Mouse (Mus musculus) neural tube, embryonic 15.5 days (tissue): ENCODE results near the gene Fggy. TPM values are rescaled to one million over a fixed set of nuclear protein-coding genes. Genes with fewer than 3 reads are reported as not detected.

ENCODE experiments used
- ATAC-seq: fragments of 200-750 bp; cut with Nextera tagmentation; 2 replicates; pipeline ENCODE4 v1.8.0; 2017; ENCODE audit warnings: mild to moderate bottlenecking, moderate TSS enrichment, moderate library complexity; ENCODE audit not compliant: low FRiP score
- H3K27ac ChIP-seq: fragments of 300-500 bp; sonication (generic); replicated peaks from 2 replicates; pipeline ENCODE4 v1.5.1; 2015; ENCODE audit warnings: mild to moderate bottlenecking, inconsistent platforms
- H3K27me3 ChIP-seq: fragments of 300-500 bp; sonication (generic); replicated peaks from 2 replicates; pipeline ENCODE4 v1.6.1; 2015; ENCODE audit warnings: inconsistent platforms
- H3K36me3 ChIP-seq: fragments of 300-500 bp; sonication (generic); 2 replicates; pipeline ENCODE4 v1.6.1; 2015; ENCODE audit warnings: inconsistent platforms
- H3K4me1 ChIP-seq: fragments of 300-500 bp; sonication (generic); 2 replicates; pipeline ENCODE4 v1.6.1; 2015; ENCODE audit warnings: inconsistent platforms
- H3K4me2 ChIP-seq: fragments of 300-500 bp; sonication (generic); 2 replicates; pipeline ENCODE4 v1.6.1; 2015; ENCODE audit warnings: inconsistent platforms, mild to moderate bottlenecking, moderate library complexity
- H3K4me3 ChIP-seq: fragments of 300-500 bp; sonication (generic); replicated peaks from 2 replicates; pipeline ENCODE4 v1.5.1; 2015; ENCODE audit warnings: mild to moderate bottlenecking, inconsistent platforms
- H3K9ac ChIP-seq: fragments of 300-500 bp; sonication (generic); replicated peaks from 2 replicates; pipeline ENCODE4 v1.6.1; 2015; ENCODE audit warnings: mild to moderate bottlenecking, inconsistent platforms
- H3K9me3 ChIP-seq: fragments of 300-500 bp; sonication (generic); replicated peaks from 2 replicates; pipeline ENCODE4 v1.6.1; 2016; ENCODE audit warnings: inconsistent platforms
- WGBS: fragments of 180-500 bp; shearing (Covaris S2); methylation state at CpG from one replicate; pipeline ENCODE4 v1.1.7; 2015; ENCODE audit warnings: mixed read lengths; 5-methylcytosine and 5-hydroxymethylcytosine counted together
- polyA plus RNA-seq: library from polyadenylated mRNA; unstranded; fragments of >200 nt; fragmentation: Nextera tagmentation; extraction: Ambion mirVana; gene quantifications from 2 replicates; pipeline ENCODE4 v1.2.1, GENCODE M21; 2015

The Fggy gene
- polyA plus RNA-seq, 1 experiment from 2014 or later, result 7.0 TPM

- Histone ChIP-seq H3K27me3 (no peaks in the 10 kb centered on the region), H3K27ac (no peak overlapping the region), H3K4me3 (no peak overlapping the region), H3K36me3 (no peaks in the 10 kb centered on the region), H3K4me2 (no peak overlapping the region), H3K9me3 (no peaks in the 10 kb centered on the region), H3K4me1 (no peaks in the 10 kb centered on the region), H3K9ac (no peak overlapping the region)
- no peak for ATAC-seq
- WGBS, result 17% methylated on average over 5 of the region's 5 CpGs
These were observed 86.7 kb downstream of the Fggy start for GRCm38 (mm10) chr4:95644048-95644447.

DNA sequence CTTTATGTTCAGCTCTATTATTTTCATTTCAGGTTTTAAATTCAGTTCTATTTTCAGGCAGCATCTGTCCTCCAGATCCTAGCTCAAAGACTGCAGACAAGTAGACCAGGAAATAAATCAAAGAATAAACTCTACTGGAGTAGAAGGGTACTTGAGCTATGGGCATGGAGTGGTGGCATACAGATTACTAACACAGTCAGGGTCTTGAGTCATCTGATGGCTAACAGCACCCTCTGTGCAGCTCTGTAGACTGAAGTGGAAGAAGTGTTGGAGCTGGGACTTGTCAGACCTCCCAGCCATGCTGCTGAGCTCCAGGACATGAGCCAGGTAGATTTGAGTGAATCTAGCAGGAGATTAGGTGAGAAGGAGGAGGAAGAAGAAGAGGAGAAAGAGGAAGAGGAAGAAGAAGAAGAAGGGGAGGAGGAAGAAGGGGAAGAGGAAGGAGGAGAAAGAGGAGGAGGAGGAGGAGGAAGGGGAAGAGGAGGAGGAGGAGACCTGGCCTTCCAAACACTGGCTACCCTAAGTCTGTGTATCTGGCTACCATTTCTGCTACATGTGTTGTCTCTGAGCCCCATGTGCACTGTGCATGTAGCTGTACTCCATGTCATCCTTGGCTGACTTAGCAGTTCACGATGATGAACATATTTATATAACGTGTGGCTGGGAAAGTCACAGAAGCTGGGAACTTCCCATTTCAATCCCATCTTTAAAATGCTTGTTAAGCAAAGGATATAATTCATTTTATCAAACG is 91.7 kb downstream of the Fggy start:
- Histone ChIP-seq H3K4me3 (no peak overlapping the region), H3K4me1 (peaks cover 10% of the 10 kb centered on the region), H3K4me2 (no peak overlapping the region), H3K9ac (no peak overlapping the region), H3K27ac (no peak overlapping the region), H3K36me3 (no peaks in the 10 kb centered on the region), H3K9me3 (no peaks in the 10 kb centered on the region), H3K27me3 (no peaks in the 10 kb centered on the region)
- ATAC-seq, result no peak
- 66% methylated on average over 3 of the region's 3 CpGs for WGBS

DNA sequence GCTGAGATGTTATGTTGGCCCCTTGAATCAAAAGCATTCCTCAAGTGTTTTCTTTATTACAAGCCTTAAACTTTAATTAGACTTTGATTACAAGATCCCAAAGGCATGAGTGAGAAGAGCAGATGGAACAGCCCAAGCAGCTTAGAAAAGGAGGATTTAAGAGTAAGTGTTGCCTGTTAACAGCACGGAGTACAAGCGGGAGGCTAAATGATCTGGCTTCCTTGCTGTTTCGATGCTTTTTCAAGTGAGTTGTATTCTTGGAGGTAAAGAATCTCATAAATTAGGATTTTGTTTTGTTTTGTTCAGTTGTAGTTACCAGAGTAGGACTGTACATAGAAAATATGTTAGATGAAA is 92.2 kb downstream of the Fggy start:
- Histone ChIP-seq H3K27ac (no peak overlapping the region), H3K27me3 (no peaks in the 10 kb centered on the region), H3K4me1 (peaks cover 10% of the 10 kb centered on the region), H3K4me2 (no peak overlapping the region), H3K4me3 (no peak overlapping the region), H3K36me3 (no peaks in the 10 kb centered on the region), H3K9me3 (no peaks in the 10 kb centered on the region), H3K9ac (no peak overlapping the region)
- peak; percentile 55; the same call in 1 of the 2 replicates for ATAC-seq
- whole genome bisulfite sequencing, result 81% methylated on average over 3 of the region's 3 CpGs

DNA sequence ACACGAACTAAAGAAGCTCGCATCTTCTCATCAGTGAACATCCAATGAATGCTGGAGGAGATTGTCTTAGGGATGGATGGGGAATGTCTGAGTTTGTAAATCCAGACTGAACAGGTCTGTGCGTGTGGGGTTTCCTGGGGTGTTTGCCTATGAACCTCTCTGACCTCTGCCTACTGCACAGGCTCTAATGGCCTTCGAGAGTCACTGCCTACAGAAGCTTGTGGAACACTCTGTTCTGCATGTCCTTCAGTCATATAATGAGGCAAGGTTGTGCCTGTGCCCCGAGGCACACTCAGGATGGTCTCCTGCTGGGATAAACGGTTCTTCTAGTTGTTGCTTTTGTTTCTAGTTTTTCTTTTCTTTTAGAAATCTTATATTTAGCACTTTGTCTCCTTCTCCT is 92.7 kb downstream of the Fggy start:
- Histone ChIP-seq H3K4me2 (no peak overlapping the region), H3K4me1 (peaks cover 10% of the 10 kb centered on the region), H3K9me3 (no peaks in the 10 kb centered on the region), H3K9ac (no peak overlapping the region), H3K4me3 (no peak overlapping the region), H3K27ac (no peak overlapping the region), H3K27me3 (no peaks in the 10 kb centered on the region), H3K36me3 (no peaks in the 10 kb centered on the region)
- 72% methylated on average over 6 of the region's 6 CpGs for WGBS
- no peak for ATAC-seq

- WGBS, result 42% methylated on average over 6 of the region's 6 CpGs
- Histone ChIP-seq H3K4me1 (peaks cover 10% of the 10 kb centered on the region), H3K36me3 (no peaks in the 10 kb centered on the region), H3K9ac (no peak overlapping the region), H3K27me3 (no peaks in the 10 kb centered on the region), H3K4me3 (no peak overlapping the region), H3K27ac (no peak overlapping the region), H3K9me3 (no peaks in the 10 kb centered on the region), H3K4me2 (no peak overlapping the region)
- no peak for ATAC-seq
These were observed 94.7 kb downstream of the Fggy start for GRCm38 (mm10) chr4:95652044-95652443.

DNA sequence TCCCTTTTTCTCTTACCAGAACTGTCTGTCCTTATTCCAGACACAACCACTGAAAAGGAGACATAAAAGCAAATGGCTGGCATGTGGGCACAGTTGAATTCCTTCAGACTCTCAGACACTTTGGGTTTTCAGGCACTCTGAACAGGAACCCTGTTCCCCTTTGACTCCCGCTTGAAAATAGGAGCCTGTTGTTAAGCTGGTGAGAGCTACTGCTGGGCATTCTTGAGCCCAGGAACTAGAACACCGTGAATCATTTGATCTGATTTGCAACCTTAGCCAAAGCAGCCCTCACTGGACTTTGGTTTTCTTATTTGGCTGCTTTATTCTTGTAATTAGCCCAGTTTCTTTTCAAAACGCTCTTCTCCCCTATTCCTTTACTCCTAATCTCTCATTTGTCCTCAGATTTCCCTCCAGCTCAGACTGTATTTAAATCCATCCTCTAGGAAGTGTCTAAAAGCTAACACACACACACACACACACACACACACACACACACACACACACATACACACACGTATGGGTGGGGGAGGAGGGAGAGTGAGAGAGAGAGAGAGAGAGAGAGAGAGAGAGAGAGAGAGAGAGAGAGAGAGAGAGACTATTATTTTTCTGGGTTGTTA is 96.1 kb downstream of the Fggy start:
- H3K36me3 ChIP-seq, result no peaks in the 10 kb centered on the region
- no peak overlapping the region for H3K4me2 ChIP-seq
- peaks cover 10% of the 10 kb centered on the region for H3K4me1 ChIP-seq
- no peak overlapping the region for H3K27ac ChIP-seq
- 45% methylated on average over 4 of the region's 4 CpGs for WGBS
- no peak overlapping the region for H3K9ac ChIP-seq
- no peak overlapping the region for H3K4me3 ChIP-seq
- ATAC-seq, result no peak
- no peaks in the 10 kb centered on the region for H3K9me3 ChIP-seq
- H3K27me3 ChIP-seq, result no peaks in the 10 kb centered on the region

DNA sequence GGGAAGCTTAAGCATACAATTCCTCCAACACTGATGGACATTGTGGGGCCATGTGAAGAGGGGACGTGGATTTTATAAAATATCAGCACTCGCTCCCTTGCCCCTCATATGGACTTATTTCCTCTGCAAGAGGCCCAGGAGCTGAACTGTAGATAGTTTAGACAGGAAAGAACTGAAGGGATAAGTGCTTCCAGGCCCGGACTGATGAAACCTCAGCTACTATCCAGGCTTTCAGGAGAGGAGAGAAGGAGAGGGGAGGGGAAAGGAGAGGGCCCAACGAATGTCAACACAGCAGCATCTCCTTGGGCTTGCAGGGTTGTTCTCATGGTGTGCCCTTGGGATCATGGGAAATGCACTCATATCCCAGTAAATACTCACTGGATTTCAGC is 96.6 kb downstream of the Fggy start:
- ATAC-seq, result no peak
- H3K27ac ChIP-seq, result no peak overlapping the region
- WGBS, result 74% methylated on average over 4 of the region's 4 CpGs

GRCm38 (mm10) chr4:95659024-95659423 is 101.7 kb downstream of the Fggy start:
- Histone ChIP-seq H3K4me2 (no peak overlapping the region), H3K27me3 (no peaks in the 10 kb centered on the region), H3K4me1 (no peaks in the 10 kb centered on the region), H3K4me3 (no peak overlapping the region), H3K9me3 (no peaks in the 10 kb centered on the region), H3K9ac (no peak overlapping the region), H3K36me3 (no peaks in the 10 kb centered on the region), H3K27ac (no peak overlapping the region)
- no peak for ATAC-seq
- WGBS, result 36% methylated on average over 3 of the region's 3 CpGs

More for the DNA sequence above, 96.6 kb downstream of the Fggy start:
- H3K4me2 ChIP-seq, result no peak overlapping the region
- no peak overlapping the region for H3K9ac ChIP-seq
- no peaks in the 10 kb centered on the region for H3K9me3 ChIP-seq
- H3K4me3 ChIP-seq, result no peak overlapping the region
- H3K27me3 ChIP-seq, result no peaks in the 10 kb centered on the region
- peaks cover 10% of the 10 kb centered on the region for H3K4me1 ChIP-seq
- H3K36me3 ChIP-seq, result no peaks in the 10 kb centered on the region

DNA sequence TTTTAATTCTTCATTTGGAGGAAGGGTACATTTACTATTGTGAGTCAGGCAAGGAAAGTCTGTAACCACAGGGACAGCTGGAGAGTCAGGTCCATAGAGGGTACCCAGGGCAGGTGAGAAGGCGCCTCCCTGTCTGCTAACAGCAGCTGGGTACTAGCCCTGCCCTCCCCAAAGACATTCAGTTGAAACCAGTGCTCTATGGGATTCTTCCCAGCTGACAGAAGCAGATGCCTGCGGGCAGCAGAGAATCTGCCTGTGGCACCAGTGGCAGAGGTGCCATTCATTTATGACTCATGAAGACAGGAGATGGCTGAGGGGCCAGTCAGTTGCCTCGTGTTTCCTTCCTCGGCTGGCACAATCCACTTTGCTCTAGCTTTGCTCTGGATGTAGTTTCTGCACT is 106.3 kb downstream of the Fggy start:
- H3K27me3 ChIP-seq, result no peaks in the 10 kb centered on the region
- no peaks in the 10 kb centered on the region for H3K4me1 ChIP-seq

GRCm38 (mm10) chr4:95664327-95664726 is 107.0 kb downstream of the Fggy start:
- no peaks in the 10 kb centered on the region for H3K4me1 ChIP-seq
- no peak overlapping the region for H3K27ac ChIP-seq
- no peaks in the 10 kb centered on the region for H3K9me3 ChIP-seq
- no peaks in the 10 kb centered on the region for H3K27me3 ChIP-seq
- no peak overlapping the region for H3K9ac ChIP-seq
- no peak overlapping the region for H3K4me2 ChIP-seq
- no peaks in the 10 kb centered on the region for H3K36me3 ChIP-seq
- peak; percentile 24; the same call in 1 of the 2 replicates for ATAC-seq
- WGBS, result 69% methylated on average over 3 of the region's 3 CpGs
- H3K4me3 ChIP-seq, result no peak overlapping the region

More for the DNA sequence above, 106.3 kb downstream of the Fggy start:
- no peak overlapping the region for H3K4me3 ChIP-seq
- H3K9me3 ChIP-seq, result no peaks in the 10 kb centered on the region
- no peak for ATAC-seq
- no peak overlapping the region for H3K27ac ChIP-seq
- 81% methylated on average over 4 of the region's 4 CpGs for WGBS
- no peak overlapping the region for H3K9ac ChIP-seq
- H3K36me3 ChIP-seq, result no peaks in the 10 kb centered on the region
- no peak overlapping the region for H3K4me2 ChIP-seq

GRCm38 (mm10) chr4:95666284-95666889 is 109.1 kb downstream of the Fggy start:
- no peak overlapping the region for H3K9ac ChIP-seq

DNA sequence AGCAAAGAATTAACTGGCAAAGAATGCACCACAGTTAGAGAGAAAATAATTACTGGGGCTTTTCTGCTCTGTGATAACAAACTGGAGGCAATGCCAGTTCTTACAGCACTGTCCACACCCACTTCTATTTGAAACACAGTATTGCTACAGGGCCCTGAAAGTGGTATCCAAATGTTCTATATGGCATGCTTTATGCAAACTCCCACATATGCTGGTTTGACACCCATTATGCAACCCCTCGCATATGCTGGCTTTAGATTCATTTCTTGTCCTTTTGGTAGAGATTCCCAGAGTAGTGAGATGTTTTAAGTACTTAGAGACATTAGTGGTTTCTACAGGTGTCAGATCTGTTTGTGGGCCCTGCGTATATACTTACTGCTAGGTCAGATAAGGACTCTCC is 109.6 kb downstream of the Fggy start:
- H3K9me3 ChIP-seq, result no peaks in the 10 kb centered on the region
- ATAC-seq, result no peak
- no peak overlapping the region for H3K9ac ChIP-seq
- H3K27me3 ChIP-seq, result no peaks in the 10 kb centered on the region
- no peak overlapping the region for H3K4me2 ChIP-seq
- 92% methylated on average over 2 of the region's 2 CpGs for WGBS
- H3K4me1 ChIP-seq, result no peaks in the 10 kb centered on the region
- H3K27ac ChIP-seq, result no peak overlapping the region
- no peak overlapping the region for H3K4me3 ChIP-seq
- no peaks in the 10 kb centered on the region for H3K36me3 ChIP-seq

More at GRCm38 (mm10) chr4:95666284-95666889, 109.1 kb downstream of the Fggy start:
- no peaks in the 10 kb centered on the region for H3K9me3 ChIP-seq
- WGBS, result 80% methylated on average over 7 of the region's 7 CpGs
- no peak for ATAC-seq
- no peak overlapping the region for H3K4me3 ChIP-seq
- H3K27ac ChIP-seq, result no peak overlapping the region
- no peak overlapping the region for H3K4me2 ChIP-seq
- H3K36me3 ChIP-seq, result no peaks in the 10 kb centered on the region
- no peaks in the 10 kb centered on the region for H3K4me1 ChIP-seq
- H3K27me3 ChIP-seq, result no peaks in the 10 kb centered on the region
